Mouse (Mus musculus) liver, embryonic 16.5 days (tissue): Measurements from ENCODE around the gene Pkd2l1. TPM values are rescaled to one million over a fixed set of nuclear protein-coding genes. Genes with fewer than 3 reads are reported as not detected.

Experiments used
- ATAC-seq: fragments of 200-750 bp; cut with Nextera tagmentation; 2 replicates; pipeline ENCODE4 v1.8.0; 2017; ENCODE audit warnings: low read depth, mild to moderate bottlenecking, moderate number of reproducible peaks, moderate library complexity
- H3K27ac ChIP-seq: fragments of 300-500 bp; sonication (generic); 2 replicates; pipeline ENCODE4 v1.5.1; 2014; ENCODE audit warnings: mild to moderate bottlenecking, low read length
- H3K27me3 ChIP-seq: fragments of 300-500 bp; sonication (generic); 2 replicates; pipeline ENCODE4 v1.6.1; 2014; ENCODE audit warnings: low read depth, low read length, mixed read lengths; ENCODE audit not compliant: control insufficient read depth, insufficient read depth
- H3K36me3 ChIP-seq: fragments of 300-500 bp; sonication (generic); 2 replicates; pipeline ENCODE4 v1.6.1; 2014; ENCODE audit warnings: mild to moderate bottlenecking; ENCODE audit not compliant: control insufficient read depth, insufficient read depth
- H3K4me1 ChIP-seq: fragments of 300-500 bp; sonication (generic); 2 replicates; pipeline ENCODE4 v1.6.1; 2014; ENCODE audit warnings: low read depth, low read length, mixed read lengths; ENCODE audit not compliant: control insufficient read depth
- H3K4me2 ChIP-seq: fragments of 300-500 bp; sonication (generic); 2 replicates; pipeline ENCODE4 v1.6.1; 2014; ENCODE audit warnings: low read depth, low read length, mixed read lengths
- H3K4me3 ChIP-seq: fragments of 300-500 bp; sonication (generic); 2 replicates; pipeline ENCODE4 v1.5.1; 2014; ENCODE audit warnings: low read depth, mild to moderate bottlenecking, low read length
- H3K9ac ChIP-seq: fragments of 300-500 bp; sonication (generic); 2 replicates; pipeline ENCODE4 v1.6.1; 2014; ENCODE audit warnings: low read depth, low read length
- H3K9me3 ChIP-seq: fragments of 300-500 bp; sonication (generic); replicated peaks from 2 replicates; pipeline ENCODE4 v1.6.1; 2016; ENCODE audit warnings: low read length; ENCODE audit not compliant: control insufficient read depth
- WGBS: fragments of 180-500 bp; shearing (Covaris S2); extraction: QIAGEN DNeasy Blood & Tissue Kit; methylation state at CpG from one replicate; pipeline ENCODE4 v1.1.7; 2014; ENCODE audit not compliant: insufficient replicate concordance; 5-methylcytosine and 5-hydroxymethylcytosine counted together
- polyA plus RNA-seq: library from polyadenylated mRNA; unstranded; fragments of >200 nt; fragmentation: Nextera tagmentation; extraction: Ambion mirVana; gene quantifications from 2 replicates; pipeline ENCODE4 v1.2.1, GENCODE M21; 2015

The Pkd2l1 gene
- polyA plus RNA-seq, 1 experiment from 2014 or later: not detected

GRCm38 (mm10) chr19:44180502-44180901 lies 11.7 kb downstream of the Pkd2l1 start:
- Histone ChIP-seq H3K9ac (no peak overlapping the region), H3K27me3 (no peaks in the 10 kb centered on the region), H3K36me3 (no peaks in the 10 kb centered on the region), H3K4me3 (no peak overlapping the region), H3K27ac (no peak overlapping the region), H3K9me3 (no peaks in the 10 kb centered on the region), H3K4me1 (no peaks in the 10 kb centered on the region), H3K4me2 (no peak overlapping the region)
- WGBS: 48% methylated on average over 1 of the region's 1 CpGs
- ATAC-seq: no peak

- WGBS: 51% methylated on average over 3 of the region's 3 CpGs
- no peak for ATAC-seq
- no peaks in the 10 kb centered on the region for H3K27me3 ChIP-seq
- no peak overlapping the region for H3K27ac ChIP-seq
- H3K36me3 ChIP-seq: no peaks in the 10 kb centered on the region
- H3K4me3 ChIP-seq: no peak overlapping the region
- no peaks in the 10 kb centered on the region for H3K9me3 ChIP-seq
- no peak overlapping the region for H3K9ac ChIP-seq
- H3K4me1 ChIP-seq: no peaks in the 10 kb centered on the region
- no peak overlapping the region for H3K4me2 ChIP-seq
Measured at GRCm38 (mm10) chr19:44176741-44177140, 15.5 kb downstream of the Pkd2l1 start.

- no peak overlapping the region for H3K4me2 ChIP-seq
- no peak overlapping the region for H3K27ac ChIP-seq
- no peaks in the 10 kb centered on the region for H3K9me3 ChIP-seq
- no peaks in the 10 kb centered on the region for H3K27me3 ChIP-seq
- no peak for ATAC-seq
- H3K4me3 ChIP-seq: no peak overlapping the region
- H3K36me3 ChIP-seq: no peaks in the 10 kb centered on the region
- no peak overlapping the region for H3K9ac ChIP-seq
- 50% methylated on average over 8 of the region's 8 CpGs for WGBS
- H3K4me1 ChIP-seq: no peaks in the 10 kb centered on the region
Measured at GRCm38 (mm10) chr19:44174835-44175234, 17.4 kb downstream of the Pkd2l1 start.

- Histone ChIP-seq H3K36me3 (no peaks in the 10 kb centered on the region), H3K4me1 (no peaks in the 10 kb centered on the region), H3K9me3 (no peaks in the 10 kb centered on the region), H3K4me2 (no peak overlapping the region), H3K4me3 (no peak overlapping the region), H3K9ac (no peak overlapping the region), H3K27ac (no peak overlapping the region), H3K27me3 (peaks cover 3% of the 10 kb centered on the region; the same call in 1 of the 2 replicates)
- WGBS: 4% methylated on average over 3 of the region's 3 CpGs
- no peak for ATAC-seq
Measured at GRCm38 (mm10) chr19:44161515-44161914, 30.7 kb downstream of the Pkd2l1 start.

- H3K9ac ChIP-seq: no peak overlapping the region
Measured at GRCm38 (mm10) chr19:44159386-44159785, 32.9 kb downstream of the Pkd2l1 start.

GRCm38 (mm10) chr19:44157005-44157404 lies 35.2 kb downstream of the Pkd2l1 start:
- WGBS: 78% methylated on average over 10 of the region's 10 CpGs

More at GRCm38 (mm10) chr19:44159386-44159785, 32.9 kb downstream of the Pkd2l1 start:
- no peaks in the 10 kb centered on the region for H3K36me3 ChIP-seq
- no peaks in the 10 kb centered on the region for H3K9me3 ChIP-seq
- H3K27ac ChIP-seq: no peak overlapping the region
- no peak for ATAC-seq
- peaks cover 5% of the 10 kb centered on the region; the same call in 1 of the 2 replicates for H3K27me3 ChIP-seq
- WGBS: 62% methylated on average over 3 of the region's 3 CpGs
- H3K4me2 ChIP-seq: no peak overlapping the region
- no peak overlapping the region for H3K4me3 ChIP-seq
- H3K4me1 ChIP-seq: no peaks in the 10 kb centered on the region

GRCm38 (mm10) chr19:44153781-44154180 lies 38.5 kb downstream of the Pkd2l1 start:
- Histone ChIP-seq H3K4me2 (no peak overlapping the region), H3K27me3 (0 out of 2 replicates have a peak, but pooled peaks cover 2% of the 10 kb centered on the region)
- 63% methylated on average over 5 of the region's 5 CpGs for WGBS

More at GRCm38 (mm10) chr19:44157005-44157404, 35.2 kb downstream of the Pkd2l1 start:
- H3K4me1 ChIP-seq: no peaks in the 10 kb centered on the region
- no peaks in the 10 kb centered on the region for H3K9me3 ChIP-seq
- no peaks in the 10 kb centered on the region for H3K36me3 ChIP-seq
- H3K27me3 ChIP-seq: peaks cover 5% of the 10 kb centered on the region; the same call in 1 of the 2 replicates
- H3K27ac ChIP-seq: no peak overlapping the region
- H3K4me2 ChIP-seq: no peak overlapping the region
- H3K9ac ChIP-seq: no peak overlapping the region
- no peak for ATAC-seq
- H3K4me3 ChIP-seq: no peak overlapping the region

GRCm38 (mm10) chr19:44148991-44149390 lies 43.3 kb downstream of the Pkd2l1 start:
- H3K9ac ChIP-seq: no peak overlapping the region
- 61% methylated on average over 2 of the region's 2 CpGs for WGBS
- no peak overlapping the region for H3K27ac ChIP-seq
- peaks cover 18% of the 10 kb centered on the region for H3K4me1 ChIP-seq
- no peaks in the 10 kb centered on the region for H3K36me3 ChIP-seq
- no peaks in the 10 kb centered on the region for H3K27me3 ChIP-seq
- ATAC-seq: no peak
- H3K4me3 ChIP-seq: no peak overlapping the region
- no peak overlapping the region for H3K4me2 ChIP-seq
- H3K9me3 ChIP-seq: no peaks in the 10 kb centered on the region

More at GRCm38 (mm10) chr19:44153781-44154180, 38.5 kb downstream of the Pkd2l1 start:
- Histone ChIP-seq H3K27ac (no peak overlapping the region), H3K4me3 (no peak overlapping the region), H3K4me1 (no peaks in the 10 kb centered on the region), H3K36me3 (no peaks in the 10 kb centered on the region), H3K9me3 (no peaks in the 10 kb centered on the region), H3K9ac (no peak overlapping the region)
- no peak for ATAC-seq

- no peak overlapping the region for H3K27ac ChIP-seq
- no peak overlapping the region for H3K4me3 ChIP-seq
- H3K27me3 ChIP-seq: no peaks in the 10 kb centered on the region
- H3K9ac ChIP-seq: no peak overlapping the region
- H3K36me3 ChIP-seq: no peaks in the 10 kb centered on the region
- no peak for ATAC-seq
- 30% methylated on average over 2 of the region's 2 CpGs for WGBS
- no peaks in the 10 kb centered on the region for H3K9me3 ChIP-seq
- peaks cover 18% of the 10 kb centered on the region for H3K4me1 ChIP-seq
- H3K4me2 ChIP-seq: no peak overlapping the region
Measured at GRCm38 (mm10) chr19:44148345-44148744, 43.9 kb downstream of the Pkd2l1 start.
